Mouse (Mus musculus) adrenal gland, postnatal 10 days (tissue): ENCODE measurements around the gene Gys1. TPM values are rescaled to one million over a fixed set of nuclear protein-coding genes. Genes with fewer than 3 reads are reported as not detected.
"Not testable (repeated sequence)": the region's sequence is repeated elsewhere in the genome, so short reads cannot be mapped to it uniquely, and the experiment has no call there.

Experiments
- DNase-seq: peaks from one replicate; pipeline ENCODE4 v3.0.0; 2021; ENCODE audit warnings: mixed read lengths
- total RNA-seq, 2 experiments: library from RNA; stranded (reverse); gene quantifications; 2 replicates each; pipeline ENCODE4 v1.2.3; 2021

Gys1 gene
- total RNA-seq, 2 experiments from 2014 or later = 66.7 to 92.5 TPM

GRCm38 (mm10) chr7:45456721-45457203 is 22.1 kb downstream of the Gys1 start:
- no peak for DNase-seq

- peak; percentile 40 for DNase-seq
These were observed 22.8 kb downstream of the Gys1 start for GRCm38 (mm10) chr7:45457204-45458060.

- peak; percentile 86 for DNase-seq
These were observed 24.3 kb downstream of the Gys1 start for GRCm38 (mm10) chr7:45458748-45459563.

- peak; percentile 97 for DNase-seq
These were observed 25.0 kb downstream of the Gys1 start, which contains the start of gene Ftl1 for GRCm38 (mm10) chr7:45459564-45460140. Gene Ftl1, minus strand, starts transcription at chr7:45459884.

GRCm38 (mm10) chr7:45460377-45460776 is 25.7 kb downstream of the Gys1 start:
- DNase-seq = peak; percentile 26

GRCm38 (mm10) chr7:45460860-45461314 is 26.2 kb downstream of the Gys1 start:
- peak; percentile 83 for DNase-seq

- no peak for DNase-seq
These were observed 26.7 kb downstream of the Gys1 start for GRCm38 (mm10) chr7:45461326-45461725.

- no peak for DNase-seq
These were observed 27.1 kb downstream of the Gys1 start for GRCm38 (mm10) chr7:45461781-45462180.

- no peak for DNase-seq
These were observed 27.7 kb downstream of the Gys1 start for GRCm38 (mm10) chr7:45462325-45462724.

- not testable (repeated sequence) for DNase-seq
These were observed 28.2 kb downstream of the Gys1 start for GRCm38 (mm10) chr7:45462868-45463267.

GRCm38 (mm10) chr7:45463987-45464778 is 29.5 kb downstream of the Gys1 start:
- DNase-seq = no peak

- DNase-seq = no peak
These were observed 30.5 kb downstream of the Gys1 start for GRCm38 (mm10) chr7:45465112-45465511.

GRCm38 (mm10) chr7:45465549-45465948 is 30.9 kb downstream of the Gys1 start:
- no peak for DNase-seq

- DNase-seq = peak; percentile 96
These were observed 31.8 kb downstream of the Gys1 start, which contains the start of gene Bax for GRCm38 (mm10) chr7:45466283-45467089. Gene Bax, minus strand, starts transcription at chr7:45466898.

- no peak for DNase-seq
These were observed 32.5 kb downstream of the Gys1 start for GRCm38 (mm10) chr7:45467090-45467670.

- peak; percentile 82 for DNase-seq
These were observed 36.2 kb downstream of the Gys1 start for GRCm38 (mm10) chr7:45470869-45471268.

- no peak for DNase-seq
These were observed 40.8 kb downstream of the Gys1 start for GRCm38 (mm10) chr7:45475291-45475969.

- no peak for DNase-seq
These were observed 41.8 kb downstream of the Gys1 start for GRCm38 (mm10) chr7:45476453-45476852.

GRCm38 (mm10) chr7:45477003-45477402 is 42.4 kb downstream of the Gys1 start:
- DNase-seq = peak; percentile 74

GRCm38 (mm10) chr7:45478774-45479173 is 44.1 kb downstream of the Gys1 start:
- DNase-seq = no peak
